Mouse (Mus musculus) spleen, adult 12 weeks (tissue): ENCODE data around the gene Jarid2.

Source experiments
- DNase-seq: peaks from one replicate; pipeline ENCODE4 v3.0.0; 2022; ENCODE audit warnings: low spot score

Jarid2 gene

GRCm38 (mm10) chr13:44780506-44780905 lies 51.2 kb downstream of the Jarid2 start:
- no peak for DNase-seq

- no peak for DNase-seq
These were observed 51.9 kb downstream of the Jarid2 start for GRCm38 (mm10) chr13:44781126-44781525.

- no peak for DNase-seq
These were observed 55.3 kb downstream of the Jarid2 start for GRCm38 (mm10) chr13:44784551-44784950.

- DNase-seq, result no peak
These were observed 57.0 kb downstream of the Jarid2 start for GRCm38 (mm10) chr13:44786291-44786690.

- no peak for DNase-seq
These were observed 59.3 kb downstream of the Jarid2 start for GRCm38 (mm10) chr13:44788352-44789125.

- no peak for DNase-seq
These were observed 60.7 kb downstream of the Jarid2 start for GRCm38 (mm10) chr13:44789982-44790381.

GRCm38 (mm10) chr13:44792361-44792892 lies 63.2 kb downstream of the Jarid2 start:
- DNase-seq, result no peak

GRCm38 (mm10) chr13:44795891-44796290 lies 66.6 kb downstream of the Jarid2 start:
- DNase-seq, result no peak

- DNase-seq, result no peak
These were observed 67.5 kb downstream of the Jarid2 start for GRCm38 (mm10) chr13:44796775-44797174.

- no peak for DNase-seq
These were observed 69.0 kb downstream of the Jarid2 start for GRCm38 (mm10) chr13:44798280-44798679.

GRCm38 (mm10) chr13:44799166-44799565 lies 69.9 kb downstream of the Jarid2 start:
- DNase-seq, result no peak

- peak; percentile 33 for DNase-seq
These were observed 70.8 kb downstream of the Jarid2 start for GRCm38 (mm10) chr13:44800059-44800458.

- peak; percentile 7 for DNase-seq
These were observed 75.6 kb downstream of the Jarid2 start for GRCm38 (mm10) chr13:44804876-44805275.

- no peak for DNase-seq
These were observed 79.0 kb downstream of the Jarid2 start for GRCm38 (mm10) chr13:44808307-44808706.

GRCm38 (mm10) chr13:44811021-44811420 lies 81.7 kb downstream of the Jarid2 start:
- no peak for DNase-seq

GRCm38 (mm10) chr13:44811601-44812000 lies 82.3 kb downstream of the Jarid2 start:
- no peak for DNase-seq

- DNase-seq, result no peak
These were observed 83.1 kb downstream of the Jarid2 start for GRCm38 (mm10) chr13:44812381-44812780.

- DNase-seq, result no peak
These were observed 90.1 kb downstream of the Jarid2 start for GRCm38 (mm10) chr13:44819400-44819799.

- DNase-seq, result no peak
These were observed 93.3 kb downstream of the Jarid2 start for GRCm38 (mm10) chr13:44822578-44822977.

GRCm38 (mm10) chr13:44828903-44829302 lies 99.6 kb downstream of the Jarid2 start:
- DNase-seq, result no peak

- DNase-seq, result no peak
These were observed 102.8 kb downstream of the Jarid2 start for GRCm38 (mm10) chr13:44832104-44832503.

GRCm38 (mm10) chr13:44832866-44833265 lies 103.6 kb downstream of the Jarid2 start:
- no peak for DNase-seq

- no peak for DNase-seq
These were observed 104.1 kb downstream of the Jarid2 start for GRCm38 (mm10) chr13:44833353-44833752.

- no peak for DNase-seq
These were observed 108.2 kb downstream of the Jarid2 start for GRCm38 (mm10) chr13:44837445-44837844.
